Mouse (Mus musculus) G1E (cell line): Measurements from ENCODE around the gene Myod1. TPM values are rescaled to one million over a fixed set of nuclear protein-coding genes. Genes with fewer than 3 reads are reported as not detected.

ENCODE experiments used
- ATAC-seq: 2 replicates; pipeline ENCODE4 v1.8.0; 2016; ENCODE audit warnings: mild to moderate bottlenecking; ENCODE audit not compliant: insufficient number of reproducible peaks, poor library complexity, low FRiP score, severe bottlenecking; ENCODE audit errors: extremely low read depth
- DNase-seq: peaks from one replicate; pipeline ENCODE4 v3.0.0; 2012; ENCODE audit warnings: low spot score
- H3K27me3 ChIP-seq: 2 replicates; pipeline ENCODE4 v1.6.1; 2012; ENCODE audit warnings: mild to moderate bottlenecking, low read length, inconsistent platforms; ENCODE audit not compliant: insufficient read depth
- H3K36me3 ChIP-seq: replicated peaks from 2 replicates; pipeline ENCODE3; 2012; ENCODE audit warnings: mild to moderate bottlenecking, inconsistent platforms
- H3K4me1 ChIP-seq: 2 replicates; pipeline ENCODE4 v1.6.1; 2012; ENCODE audit warnings: low read depth, low read length, inconsistent platforms, mixed read lengths; ENCODE audit not compliant: insufficient read depth
- H3K4me3 ChIP-seq: 2 replicates; pipeline ENCODE4 v1.5.1; 2012; ENCODE audit warnings: low read depth, mild to moderate bottlenecking, inconsistent platforms, low read length, moderate library complexity, mixed read lengths
- H3K9me3 ChIP-seq: replicated peaks from 2 replicates; pipeline ENCODE4 v1.6.1; 2012; ENCODE audit warnings: inconsistent platforms
- CTCF ChIP-seq: IDR thresholded peaks from 2 replicates; pipeline ENCODE4 v1.5.1; 2012; ENCODE audit warnings: low read depth, low read length, inconsistent platforms, mixed read lengths
- GATA1 ChIP-seq: IDR thresholded peaks from 2 replicates; pipeline ENCODE4 v1.6.1; 2012; ENCODE audit warnings: borderline replicate concordance, low read length, inconsistent platforms, mixed read lengths
- GATA2 ChIP-seq: IDR thresholded peaks from 2 replicates; pipeline ENCODE4 v1.6.1; 2012; ENCODE audit warnings: low read depth, low read length, inconsistent platforms, borderline replicate concordance
- POLR2AphosphoS5 ChIP-seq: IDR thresholded peaks from 2 replicates; pipeline ENCODE4 v1.6.1; 2012; ENCODE audit warnings: low read depth, low read length, inconsistent platforms; ENCODE audit not compliant: insufficient replicate concordance
- TAL1 ChIP-seq: conservative IDR thresholded peaks from 2 replicates; pipeline ENCODE4 v1.6.1; 2012; ENCODE audit warnings: low read depth, low read length, inconsistent platforms, mixed read lengths
- polyA plus RNA-seq: library from polyadenylated mRNA; stranded (reverse); fragments of >175 nt; gene quantifications from 2 replicates; pipeline ENCODE4 v1.2.3, GENCODE M21; 2012
- total RNA-seq, 2 experiments: library from RNA; stranded (forward) in 1 of 2; stranded (reverse) in 1 of 2; fragments of 200-1000 nt in 1 of 2; fragments of >200 nt in 1 of 2; fragmentation: Nextera tagmentation in 1 of 2; gene quantifications; 2 replicates each; pipeline ENCODE4 v1.2.3; 2014 to 2017

Myod1 gene
- total and polyA plus RNA-seq, 3 experiments, result 0.05 TPM; not detected in 2

DNA sequence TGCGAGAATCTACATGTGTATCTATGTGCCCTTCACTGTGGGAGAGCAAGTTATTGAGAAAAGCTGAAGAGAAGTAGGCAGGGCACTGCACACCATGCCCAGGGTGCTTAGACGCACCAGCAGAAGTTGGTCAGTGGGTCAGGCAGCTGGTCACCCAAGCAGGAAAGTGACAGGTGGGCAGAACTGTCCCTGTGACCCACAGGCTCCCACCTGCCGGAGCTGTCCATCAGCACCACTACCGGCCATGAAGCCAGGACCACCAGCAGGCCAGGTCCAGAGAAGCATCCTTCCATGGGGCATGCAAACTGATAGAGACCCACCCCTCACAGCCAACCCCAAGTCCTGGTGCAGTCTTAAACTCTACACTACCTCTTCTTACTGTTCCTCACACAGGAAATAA is 28.6 kb upstream of the Myod1 start:
- Histone ChIP-seq H3K27me3 (peaks cover 6% of the 10 kb centered on the region; the same call in 1 of the 2 replicates), H3K9me3 (no peaks in the 10 kb centered on the region), H3K4me3 (no peak overlapping the region), H3K4me1 (no peaks in the 10 kb centered on the region), H3K36me3 (no peaks in the 10 kb centered on the region)
- DNase-seq (no peak), ATAC-seq (no peak)
- TF ChIP-seq GATA1 (no peak), POLR2AphosphoS5 (no peak), GATA2 (no peak), CTCF (no peak), TAL1 (no peak)

DNA sequence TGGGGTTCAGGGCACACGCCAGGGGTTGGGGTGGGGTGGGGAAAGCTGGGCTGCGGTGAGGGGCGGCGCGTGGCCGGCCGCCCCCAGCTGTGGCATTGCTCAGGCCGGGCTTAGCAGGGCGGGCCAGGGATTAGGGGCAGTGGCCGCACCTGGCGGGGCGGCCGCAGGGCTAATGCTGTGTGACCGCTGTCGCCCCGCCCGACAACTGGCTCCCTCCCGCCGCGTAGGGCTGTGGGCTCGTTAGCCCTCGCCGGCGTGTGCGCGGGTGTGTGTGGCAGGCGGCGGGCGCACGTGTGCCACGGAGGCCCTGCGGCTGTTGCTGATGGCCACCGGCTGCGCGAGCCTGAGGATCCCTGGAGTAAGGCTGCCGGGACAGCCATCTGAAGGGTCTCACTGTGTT is 27.5 kb upstream of the Myod1 start:
- Histone ChIP-seq H3K4me1 (no peaks in the 10 kb centered on the region), H3K36me3 (no peaks in the 10 kb centered on the region)

GRCm38 (mm10) chr7:46350119-46350702 is 26.1 kb upstream of the Myod1 start:
- Histone ChIP-seq H3K9me3 (no peaks in the 10 kb centered on the region), H3K4me3 (no peak overlapping the region), H3K27me3 (peaks cover 9% of the 10 kb centered on the region; the same call in 1 of the 2 replicates), H3K4me1 (no peaks in the 10 kb centered on the region), H3K36me3 (no peaks in the 10 kb centered on the region)
- TF ChIP-seq TAL1, result no peak
- no peak for TF ChIP-seq POLR2AphosphoS5
- TF ChIP-seq GATA1, result no peak
- TF ChIP-seq CTCF, result no peak
- no peak for TF ChIP-seq GATA2
- DNase-seq (no peak), ATAC-seq (no peak)

More for the DNA sequence above, 27.5 kb upstream of the Myod1 start:
- TF ChIP-seq POLR2AphosphoS5 (no peak), CTCF (no peak), TAL1 (no peak), GATA2 (no peak)
- no peak for DNase-seq
- ATAC-seq, result no peak
- Histone ChIP-seq H3K9me3 (no peaks in the 10 kb centered on the region), H3K4me3 (no peak overlapping the region), H3K27me3 (peaks cover 9% of the 10 kb centered on the region; the same call in 1 of the 2 replicates)

DNA sequence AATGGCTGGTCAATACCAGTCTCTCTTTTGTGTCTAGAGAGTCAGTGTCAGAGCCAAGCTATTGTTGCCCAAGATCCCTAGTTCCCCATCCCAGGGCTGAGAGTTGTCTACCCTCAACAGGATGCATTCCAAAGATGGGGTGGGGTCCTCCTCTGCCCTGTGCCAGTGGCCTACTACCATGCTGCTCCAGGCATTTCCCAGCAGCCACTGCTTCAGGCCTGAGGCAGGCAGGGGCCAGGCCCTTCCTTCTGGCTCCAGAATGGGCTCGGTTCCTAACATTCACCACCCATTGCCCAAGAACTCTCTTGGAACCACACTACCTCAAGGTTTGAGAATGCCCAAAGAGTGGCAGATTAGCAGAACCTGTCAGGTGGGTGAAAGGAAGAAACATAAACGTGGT is 23.5 kb upstream of the Myod1 start:
- Histone ChIP-seq H3K9me3 (no peaks in the 10 kb centered on the region), H3K4me1 (no peaks in the 10 kb centered on the region), H3K36me3 (no peaks in the 10 kb centered on the region), H3K27me3 (peaks cover 9% of the 10 kb centered on the region; the same call in 1 of the 2 replicates), H3K4me3 (no peak overlapping the region)
- DNase-seq (no peak), ATAC-seq (no peak)
- no peak for TF ChIP-seq CTCF
- no peak for TF ChIP-seq TAL1
- TF ChIP-seq POLR2AphosphoS5, result no peak
- no peak for TF ChIP-seq GATA2
- TF ChIP-seq GATA1, result no peak

GRCm38 (mm10) chr7:46353216-46353615 is 23.1 kb upstream of the Myod1 start:
- H3K27me3 ChIP-seq, result peaks cover 9% of the 10 kb centered on the region; the same call in 1 of the 2 replicates
- no peaks in the 10 kb centered on the region for H3K36me3 ChIP-seq
- no peaks in the 10 kb centered on the region for H3K4me1 ChIP-seq
- DNase-seq (no peak), ATAC-seq (no peak)
- no peak overlapping the region for H3K4me3 ChIP-seq
- no peaks in the 10 kb centered on the region for H3K9me3 ChIP-seq
- TF ChIP-seq CTCF (no peak), GATA1 (no peak), POLR2AphosphoS5 (no peak), GATA2 (no peak), TAL1 (no peak)

DNA sequence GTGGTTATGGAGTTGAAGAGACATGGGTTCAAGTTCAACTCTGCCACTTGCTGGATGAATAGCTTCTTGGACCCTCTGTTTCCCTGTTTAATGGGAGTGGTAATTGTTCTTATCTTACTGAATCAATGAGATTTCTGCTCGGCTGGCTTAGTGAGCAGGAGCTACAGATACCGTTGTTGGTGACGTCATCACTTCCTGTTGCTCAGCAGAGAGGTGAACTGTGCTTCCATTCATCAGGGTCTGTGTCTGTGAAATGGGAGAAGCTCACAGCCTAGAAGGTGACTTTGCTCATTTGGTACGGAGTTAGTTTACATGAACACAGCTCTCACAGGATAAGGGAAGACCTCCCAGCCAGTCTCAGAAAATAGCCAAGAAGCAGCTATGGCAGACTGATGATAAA is 22.4 kb upstream of the Myod1 start:
- ATAC-seq (0 out of 2 replicates have a peak, but pooled peaks have one; percentile 15), DNase-seq (no peak)
- H3K9me3 ChIP-seq, result no peaks in the 10 kb centered on the region
- no peak for TF ChIP-seq GATA2
- H3K4me3 ChIP-seq, result no peak overlapping the region
- no peaks in the 10 kb centered on the region for H3K4me1 ChIP-seq
- H3K36me3 ChIP-seq, result no peaks in the 10 kb centered on the region
- peaks cover 10% of the 10 kb centered on the region; the same call in 1 of the 2 replicates for H3K27me3 ChIP-seq

GRCm38 (mm10) chr7:46361776-46362175 is 14.5 kb upstream of the Myod1 start:
- TF ChIP-seq GATA2, result no peak
- no peak for TF ChIP-seq TAL1
- TF ChIP-seq POLR2AphosphoS5, result no peak
- TF ChIP-seq GATA1, result no peak
- TF ChIP-seq CTCF, result no peak
- H3K4me1 ChIP-seq, result no peaks in the 10 kb centered on the region
- H3K36me3 ChIP-seq, result no peaks in the 10 kb centered on the region
- DNase-seq, result no peak
- H3K27me3 ChIP-seq, result 0 out of 2 replicates have a peak, but pooled peaks cover 4% of the 10 kb centered on the region
- H3K4me3 ChIP-seq, result no peak overlapping the region
- H3K9me3 ChIP-seq, result no peaks in the 10 kb centered on the region
- no peak for ATAC-seq
